Mouse (Mus musculus) liver (tissue): ENCODE results near the gene Cd6.

ENCODE experiments used
- DNase-seq: peaks from one replicate; pipeline ENCODE4 v3.0.0-alpha.2; 2020; ENCODE audit warnings: mixed read lengths

Gene Cd6

DNA sequence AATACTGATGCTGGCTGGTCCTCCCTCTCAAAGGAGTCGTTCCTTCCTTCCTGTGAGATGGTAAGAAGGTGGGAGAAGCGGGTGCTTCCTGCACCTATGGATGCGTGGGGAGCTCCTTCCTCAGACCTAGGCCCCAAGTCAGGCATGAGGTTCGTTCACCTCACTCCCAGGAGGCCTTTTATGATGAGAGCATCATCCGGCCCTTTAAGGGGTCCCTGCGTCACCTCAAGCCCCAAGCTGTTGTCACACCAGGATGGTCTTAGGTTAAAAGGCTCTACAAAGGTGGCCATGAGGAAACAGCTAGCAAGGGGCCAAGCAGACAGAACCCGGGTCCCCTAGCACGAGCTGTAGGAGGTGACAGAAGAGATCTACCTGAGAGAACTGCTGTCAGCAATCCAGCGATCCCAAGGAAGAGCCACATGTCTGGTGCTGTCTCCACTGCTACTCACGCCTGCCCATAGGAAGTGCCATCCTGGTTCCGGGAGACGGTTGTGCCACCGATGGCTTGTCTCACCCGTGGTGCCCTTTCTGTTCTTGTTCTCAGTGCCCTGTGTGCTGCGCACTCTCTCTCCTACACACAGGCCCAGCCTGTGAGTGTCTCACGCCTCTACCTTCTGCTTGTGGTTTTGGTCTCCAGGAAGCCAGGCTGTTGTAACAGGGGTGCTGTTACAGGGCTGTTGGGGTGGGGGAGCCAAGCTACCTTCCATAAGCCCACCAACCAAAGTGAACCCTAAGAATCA is at the start of gene Cd6:
Gene Cd6 (minus strand): TSS at position 623 of the 740 bp plus-strand sequence.
- no peak for DNase-seq

- no peak for DNase-seq
Measured at GRCm38 (mm10) chr19:10878201-10878837, 48.5 kb upstream of the Cd6 start.

DNA sequence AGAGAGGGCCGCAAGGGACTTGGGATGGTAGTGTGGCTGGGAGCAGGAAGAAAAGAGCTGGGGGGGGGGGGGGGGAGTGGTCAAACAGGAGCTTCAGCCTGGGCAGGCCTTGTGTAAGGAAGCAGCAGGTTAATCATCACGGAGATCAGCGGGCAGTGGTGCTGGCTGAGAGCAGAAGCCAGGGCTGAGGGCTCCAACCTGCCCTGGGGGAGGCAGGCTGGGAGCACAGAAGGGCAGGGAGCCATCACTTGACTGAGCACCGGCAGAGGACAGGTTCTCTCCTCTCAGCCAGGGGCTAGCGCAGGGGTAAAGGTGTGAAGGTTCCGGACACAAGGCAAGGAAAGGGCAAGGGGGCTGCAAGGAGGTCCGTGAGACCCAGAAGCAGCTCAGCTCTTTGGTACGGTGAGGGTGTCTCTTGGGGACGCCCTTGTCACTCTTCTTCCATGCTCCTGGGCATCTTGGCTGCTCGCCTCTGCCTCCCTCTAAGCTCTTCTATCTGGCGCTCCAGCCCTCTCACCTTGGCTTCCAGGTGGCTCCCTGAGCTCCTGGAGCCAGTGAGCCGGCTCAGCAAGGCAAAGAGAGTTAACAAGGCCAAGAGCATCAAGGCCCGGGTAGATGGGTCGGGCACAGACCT is 41.6 kb upstream of the Cd6 start:
- no peak for DNase-seq

DNA sequence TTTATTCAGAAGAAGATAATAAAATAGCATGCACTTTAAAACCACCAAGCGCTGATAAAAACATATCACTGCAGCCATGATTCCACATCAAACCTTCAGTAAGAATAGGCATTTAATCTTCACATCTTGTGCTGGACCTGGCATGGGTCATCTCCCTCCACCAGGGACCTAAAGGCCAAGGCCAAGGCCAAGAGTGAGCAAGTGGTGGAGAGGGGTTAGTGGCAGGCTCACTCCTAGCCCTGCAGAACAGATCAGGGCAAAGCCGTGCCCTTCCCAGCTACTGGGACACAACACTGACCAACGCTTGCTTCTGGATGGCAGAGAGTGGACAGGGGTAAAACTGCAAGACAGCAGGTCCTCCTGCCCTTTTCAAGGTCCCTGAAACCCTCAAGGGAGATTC is 40.8 kb upstream of the Cd6 start:
- no peak for DNase-seq

GRCm38 (mm10) chr19:10869886-10870527 is 40.1 kb upstream of the Cd6 start, which contains the start of gene Tmem132a:
Tmem132a (minus strand) TSS chr19:10869940.
- DNase-seq, result no peak

DNA sequence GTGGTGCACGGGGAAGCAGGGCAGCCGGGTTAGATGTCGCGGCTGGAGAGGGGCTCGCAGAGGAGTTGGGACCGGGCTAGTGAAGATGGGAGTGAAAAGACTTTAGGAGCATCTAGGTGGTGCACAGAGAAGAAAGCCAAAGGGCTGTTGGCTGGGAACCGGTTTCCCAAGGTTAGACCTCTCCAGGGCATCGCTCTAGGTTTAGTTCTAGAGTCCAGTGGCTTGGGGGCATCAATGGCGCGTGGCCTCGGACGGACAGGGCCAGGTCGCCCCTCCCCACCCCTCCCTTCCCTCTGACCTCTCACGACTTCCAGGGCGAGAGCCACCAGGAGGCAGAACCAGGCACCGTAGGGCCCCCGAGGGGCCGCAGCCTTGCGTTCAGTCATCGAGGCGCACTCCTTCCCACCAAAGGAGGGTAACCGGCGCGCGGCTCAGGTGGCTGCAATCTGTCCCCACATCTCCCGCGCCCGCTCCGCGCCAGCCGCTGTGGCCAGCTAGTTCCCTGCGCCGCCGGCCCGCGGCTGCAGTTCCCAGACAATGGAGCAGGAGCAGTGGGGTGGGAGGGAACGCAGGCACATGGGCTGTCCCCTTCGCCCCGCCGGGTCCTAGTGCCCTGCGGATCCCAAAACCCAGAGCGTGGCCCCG is 39.5 kb upstream of the Cd6 start:
- DNase-seq, result peak; percentile 58

DNA sequence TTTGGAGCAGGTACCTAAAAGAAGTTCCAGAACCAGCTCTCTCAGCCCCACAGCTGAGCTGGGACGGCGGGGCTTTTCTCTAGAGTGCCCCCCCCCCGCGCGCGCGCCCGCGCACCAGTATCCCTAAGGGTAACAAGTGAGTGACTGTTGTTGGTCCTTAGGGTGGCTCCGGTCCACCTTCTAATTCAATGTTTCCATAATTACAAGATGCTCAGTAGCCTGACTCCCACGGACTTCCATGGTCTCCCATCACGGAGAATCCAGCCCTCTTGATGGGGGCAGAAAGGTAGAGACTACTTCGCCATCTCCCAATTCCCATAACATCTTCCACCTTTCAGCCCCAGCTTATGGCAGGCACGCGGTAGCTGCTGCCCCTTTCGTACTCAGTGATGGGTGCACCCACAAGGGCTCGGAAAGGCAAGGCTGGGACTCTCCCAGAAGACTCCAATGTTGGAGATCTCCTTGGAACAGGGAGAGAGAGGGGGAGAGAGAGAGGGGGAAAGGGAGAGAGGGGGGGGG is 38.8 kb upstream of the Cd6 start:
- DNase-seq, result no peak

GRCm38 (mm10) chr19:10867946-10868622 is 38.2 kb upstream of the Cd6 start:
- no peak for DNase-seq

DNA sequence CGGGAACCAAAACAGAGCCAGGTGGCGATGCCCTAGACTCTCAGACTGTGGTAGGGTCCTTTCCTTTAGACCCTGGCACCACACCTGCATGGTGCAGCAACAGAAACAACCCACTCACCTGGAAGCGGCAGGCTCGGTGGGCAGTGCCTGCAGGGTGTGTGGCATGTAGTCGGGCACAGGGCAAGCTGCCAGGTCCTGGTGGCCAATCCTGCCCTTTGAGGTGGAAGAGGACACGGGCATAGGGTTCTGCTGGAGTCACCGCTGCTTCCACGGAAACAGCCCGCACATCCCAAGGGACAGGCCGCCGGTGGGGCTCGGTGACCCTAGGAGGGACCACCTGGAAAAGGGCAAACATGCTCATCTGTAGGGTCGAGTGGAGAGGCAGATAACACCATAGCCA is 36.5 kb upstream of the Cd6 start:
- no peak for DNase-seq

DNA sequence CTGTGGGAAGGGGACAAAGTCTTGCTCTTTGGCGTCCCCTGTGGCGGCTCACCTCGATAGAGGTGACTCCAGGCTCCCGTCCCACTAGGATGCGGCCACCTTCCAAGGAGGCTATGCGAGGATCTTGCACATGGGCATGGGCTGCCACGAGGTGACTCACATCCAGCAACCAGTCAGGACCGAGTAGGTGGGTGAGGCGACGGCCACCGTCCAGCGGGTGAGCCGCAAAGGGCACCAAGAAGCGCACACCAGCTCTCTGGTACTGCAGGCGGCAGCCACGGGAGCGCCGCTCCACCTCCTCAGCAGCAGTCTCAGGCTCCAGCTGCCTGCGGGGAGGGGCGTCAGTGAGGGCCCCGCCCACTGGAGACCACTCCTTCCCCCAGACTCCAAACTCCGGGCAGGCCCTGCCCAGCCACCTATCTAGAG is 30.2 kb upstream of the Cd6 start:
- DNase-seq, result peak; percentile 19

- DNase-seq, result no peak
Measured at GRCm38 (mm10) chr19:10856520-10856919, 26.7 kb upstream of the Cd6 start.

DNA sequence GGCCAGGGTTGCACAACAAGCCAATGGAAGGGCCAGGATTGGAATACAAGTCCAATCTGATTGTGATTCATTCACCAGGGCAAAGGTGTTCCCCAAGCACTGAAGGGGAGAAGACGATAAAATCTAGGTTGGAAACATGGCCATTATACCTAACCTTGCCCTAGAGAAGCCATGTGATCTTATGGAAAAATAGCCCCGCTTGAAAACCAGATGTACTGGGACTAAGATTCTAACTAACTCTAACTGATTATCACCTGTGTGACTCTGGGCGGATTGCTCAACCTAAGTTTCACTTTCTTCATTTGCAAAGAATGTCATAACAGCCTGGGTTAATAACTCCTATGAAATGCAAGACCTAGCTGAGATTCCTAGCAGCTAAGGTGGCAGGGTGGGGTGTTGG is 25.6 kb upstream of the Cd6 start:
- DNase-seq, result no peak

DNA sequence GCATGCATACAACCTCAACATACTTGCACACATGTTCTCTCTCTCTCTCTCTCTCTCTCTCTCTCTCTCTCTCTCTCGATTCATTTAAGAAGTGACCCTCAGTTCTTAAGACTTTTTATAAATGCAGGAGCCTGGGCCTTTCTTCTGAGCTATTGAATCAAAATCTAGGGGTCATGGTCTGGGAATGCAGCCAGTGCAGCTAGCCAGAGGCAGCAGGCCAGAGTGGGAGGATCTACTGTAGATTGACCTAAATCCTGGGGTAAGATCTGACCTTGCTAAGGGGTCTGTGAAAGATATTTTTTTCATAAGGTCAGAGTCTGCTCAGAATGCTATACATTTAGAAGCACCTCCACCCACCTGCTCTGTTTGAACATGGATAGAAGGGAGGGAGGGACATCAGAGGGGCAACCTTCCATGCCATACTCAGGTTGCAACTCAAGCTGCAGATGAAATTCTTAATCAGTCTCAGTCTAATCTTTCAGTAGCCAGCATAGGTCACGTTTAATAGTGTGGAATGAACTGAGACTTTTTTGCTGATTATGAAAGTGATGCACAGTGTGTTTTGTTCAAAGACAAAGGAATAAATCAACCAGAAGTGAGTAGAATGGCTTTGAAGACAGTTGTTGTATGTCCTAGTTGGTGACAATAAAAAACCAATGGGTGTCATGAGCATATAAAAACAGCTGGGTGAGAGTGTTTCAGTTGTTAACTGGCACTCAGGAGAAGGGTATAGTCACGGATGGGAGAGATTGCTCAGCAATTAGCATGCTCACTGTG is 17.6 kb upstream of the Cd6 start:
- no peak for DNase-seq

GRCm38 (mm10) chr19:10846150-10846549 is 16.3 kb upstream of the Cd6 start:
- DNase-seq, result no peak

DNA sequence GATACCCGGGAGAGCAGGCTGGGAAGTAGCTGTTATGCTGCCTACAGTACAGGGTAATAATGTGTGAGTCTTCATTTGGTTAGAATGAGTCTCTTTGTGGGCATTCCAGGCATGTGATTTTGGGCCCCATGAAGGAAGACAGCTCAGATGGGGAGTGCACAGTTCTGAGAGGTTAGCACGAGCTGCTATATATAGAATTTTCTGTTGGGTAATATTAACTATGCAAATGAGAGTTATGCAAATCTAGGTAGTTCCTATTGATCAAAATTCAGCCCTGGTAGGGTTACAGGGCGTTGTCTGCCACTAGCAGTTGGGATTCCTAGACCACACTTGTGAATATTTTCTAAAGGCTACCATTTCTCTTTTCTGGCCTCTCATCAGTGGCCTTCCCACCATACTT is 15.6 kb upstream of the Cd6 start:
- no peak for DNase-seq

DNA sequence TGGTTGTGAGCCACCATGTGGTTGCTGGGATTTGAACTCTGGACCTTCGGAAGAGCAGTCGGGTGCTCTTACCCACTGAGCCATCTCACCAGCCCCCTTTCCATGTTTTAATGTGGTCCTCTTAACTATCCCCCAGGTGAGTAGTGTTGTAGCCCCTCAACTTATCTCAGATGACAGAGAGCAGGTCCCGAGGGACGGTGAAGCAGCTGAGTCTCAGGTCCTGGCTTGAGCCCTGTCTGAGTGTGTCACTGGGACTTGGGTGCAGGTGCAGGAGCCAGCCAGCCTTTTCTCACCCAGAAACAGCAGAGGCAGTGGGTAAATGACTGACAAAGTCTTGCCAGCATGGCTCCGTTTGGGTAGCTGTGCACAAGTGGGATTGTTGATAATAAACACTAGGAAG is 14.3 kb upstream of the Cd6 start:
- no peak for DNase-seq

- DNase-seq, result no peak
Measured at GRCm38 (mm10) chr19:10842914-10843313, 13.1 kb upstream of the Cd6 start.

- peak; percentile 14 for DNase-seq
Measured at GRCm38 (mm10) chr19:10841721-10842626, 12.1 kb upstream of the Cd6 start.

DNA sequence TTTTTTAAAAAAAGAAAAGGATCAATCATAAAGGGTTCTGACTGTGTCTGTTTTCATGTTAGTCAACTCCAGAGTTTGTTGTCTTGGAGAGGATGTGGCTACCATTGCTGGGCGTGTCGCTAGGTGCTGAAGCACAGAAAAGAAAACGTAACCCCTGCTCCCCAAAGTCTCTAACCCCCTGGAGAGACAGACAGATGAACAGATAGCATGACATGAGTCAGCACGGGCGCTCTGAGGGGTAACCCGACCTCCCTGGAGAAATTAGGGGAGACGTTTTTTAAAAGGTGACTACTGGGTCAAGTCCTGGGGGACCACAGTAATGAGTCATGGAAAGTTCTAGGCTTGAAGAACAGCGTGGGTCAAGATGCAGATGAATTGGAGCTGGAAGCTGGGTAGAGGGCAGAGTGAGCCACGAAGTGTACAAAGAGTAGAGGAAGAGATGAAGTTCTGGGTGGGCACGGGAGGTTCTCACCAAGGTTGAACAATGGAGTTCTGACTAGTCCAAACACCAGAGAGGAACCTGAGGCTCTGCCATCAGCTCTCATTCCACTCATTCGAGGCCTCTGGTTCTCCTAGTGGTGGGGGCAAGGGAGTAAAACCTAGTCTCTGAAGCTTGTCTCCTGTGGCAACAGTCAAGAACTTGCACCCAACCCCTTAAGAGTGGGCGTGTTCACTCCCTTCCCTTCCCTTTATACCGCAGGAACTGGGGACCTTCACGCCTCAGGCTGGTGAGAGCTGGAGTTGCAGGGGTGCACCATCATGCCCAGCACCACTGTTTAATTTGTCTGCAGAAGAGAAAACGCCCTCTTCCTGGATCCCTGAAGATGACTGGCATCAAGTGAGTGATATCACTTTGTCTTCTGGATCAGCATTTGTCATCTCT is 9.4 kb upstream of the Cd6 start, which contains the start of gene Slc15a3:
Gene Slc15a3 (plus strand): TSS at position 718 of the 883 bp plus-strand sequence.
- DNase-seq, result no peak
